Mouse (Mus musculus) brain, embryonic 14.5 days (tissue): Measurements from ENCODE around the gene March9. TPM values are rescaled to one million over a fixed set of nuclear protein-coding genes. Genes with fewer than 3 reads are reported as not detected.
A peak's percentile ranks its signal among the peaks of the same experiment; 100 is the strongest.

Experiments used
- DNase-seq: peaks from one replicate; pipeline ENCODE4 v3.0.0-alpha.2; 2011; ENCODE audit warnings: low read depth
- CTCF ChIP-seq: fragments of 200-500 bp; IDR thresholded peaks from 2 replicates; pipeline ENCODE4 v1.5.1; 2012; ENCODE audit warnings: inconsistent platforms, mild to moderate bottlenecking, moderate library complexity, borderline replicate concordance; ENCODE audit not compliant: insufficient read depth, insufficient read length; ENCODE audit errors: extremely low read depth
- POLR2A ChIP-seq: fragments of 200-500 bp; IDR thresholded peaks from 2 replicates; pipeline ENCODE4 v1.6.1; 2012; ENCODE audit warnings: mild to moderate bottlenecking, inconsistent platforms, borderline replicate concordance; ENCODE audit not compliant: poor library complexity, insufficient read depth, insufficient read length, severe bottlenecking; ENCODE audit errors: extremely low read depth
- polyA plus RNA-seq: library from polyadenylated mRNA; depleted of rRNA; stranded (reverse); fragments of >200 nt; gene quantifications from 2 replicates; pipeline ENCODE4 v1.2.3, GENCODE M21; 2012; rRNA removed

March9 gene
- polyA plus RNA-seq, 1 experiment: 51.7 TPM

DNA sequence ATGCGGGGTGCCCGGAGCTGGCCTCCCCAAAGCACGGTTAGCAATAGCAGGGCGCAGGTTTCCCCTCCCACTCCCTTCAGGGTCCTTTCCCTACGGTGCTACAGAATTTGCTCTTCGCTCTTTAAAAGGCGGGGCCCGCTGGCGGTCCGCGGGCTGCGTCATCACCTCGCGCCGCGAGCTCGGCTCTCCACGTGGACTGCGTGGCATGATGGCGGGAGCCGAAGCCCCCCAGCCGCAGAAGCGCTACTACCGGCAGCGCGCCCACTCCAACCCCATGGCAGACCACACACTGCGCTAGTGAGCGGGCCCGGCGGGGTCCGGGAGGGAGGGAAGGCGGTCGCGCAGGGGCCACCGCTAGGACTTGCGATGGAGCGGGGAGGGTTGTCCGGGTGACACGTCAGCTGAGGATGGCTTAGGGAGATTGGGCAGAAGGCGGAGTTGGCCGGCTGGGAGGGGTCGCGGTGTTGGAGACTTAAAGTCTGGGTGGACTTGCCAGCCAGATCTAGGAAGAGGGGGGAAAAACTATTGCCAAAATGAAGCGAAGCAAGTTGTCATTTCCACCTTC, 18.1 kb downstream of the March9 start:
- DNase-seq: peak; percentile 96
- TF ChIP-seq CTCF: no peak
- no peak for TF ChIP-seq POLR2A

DNA sequence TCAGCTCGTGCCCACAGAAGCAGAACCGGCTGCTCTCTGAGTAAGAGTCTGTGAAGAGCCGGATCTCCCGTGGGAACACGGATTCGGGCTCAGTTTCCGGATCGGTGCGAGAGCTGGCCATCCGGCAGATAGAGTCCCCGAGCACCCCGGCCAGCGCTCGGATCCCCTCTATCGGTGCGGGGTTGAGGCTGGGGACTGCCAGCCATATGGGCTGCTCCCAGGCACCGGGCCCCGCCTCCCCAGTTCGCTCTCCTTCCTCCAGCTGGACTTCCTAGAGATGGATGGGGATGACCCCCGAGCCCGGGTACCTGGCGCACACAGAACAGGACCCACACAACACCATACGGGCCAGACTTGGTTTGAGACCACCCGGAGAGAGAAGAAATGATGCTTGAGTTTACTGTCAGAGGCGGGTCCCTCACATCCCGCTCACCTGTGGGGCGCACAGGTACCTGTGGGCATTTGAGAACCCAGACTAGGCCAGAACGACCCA, 18.7 kb downstream of the March9 start, which contains the start of the genes Mettl1 and Eef1akmt3:
TSS of gene Mettl1 (plus strand) at position 141 of the 493 bp plus-strand sequence.
TSS of gene Eef1akmt3 (minus strand) at position 240 of the 493 bp plus-strand sequence.
- DNase-seq: no peak
- TF ChIP-seq POLR2A: no peak
- no peak for TF ChIP-seq CTCF

DNA sequence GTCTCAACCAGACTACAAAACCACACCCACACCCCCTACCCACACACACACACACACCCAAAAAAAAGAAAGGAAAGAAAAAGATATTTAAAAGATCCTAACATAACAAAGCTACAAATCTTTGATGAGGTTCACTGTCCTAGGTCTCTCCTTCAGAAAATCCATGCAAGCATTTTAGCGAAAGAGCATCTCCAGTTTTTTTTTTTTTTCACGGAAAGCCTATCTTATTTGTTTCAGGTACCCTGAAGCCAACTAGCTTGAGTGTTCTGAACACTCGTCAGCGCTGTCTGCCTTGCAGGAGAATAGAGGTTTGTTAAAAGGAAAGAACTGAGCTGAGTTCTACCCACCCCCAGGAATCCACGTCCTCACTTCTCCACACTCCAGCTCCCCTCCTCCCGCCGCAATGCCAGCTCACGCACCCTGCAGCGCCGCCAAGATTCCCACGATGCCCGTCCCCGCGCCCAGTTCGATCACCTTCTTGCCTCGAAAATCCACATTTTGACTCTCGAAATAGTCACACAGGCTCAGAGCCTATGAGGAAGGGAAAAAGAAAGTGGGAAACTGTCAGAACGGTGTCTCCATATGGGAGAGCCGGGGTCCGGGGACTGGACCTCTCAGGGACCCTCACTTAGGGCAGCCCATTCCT, 19.3 kb downstream of the March9 start:
- no peak for DNase-seq
- TF ChIP-seq CTCF (no peak), POLR2A (no peak)

DNA sequence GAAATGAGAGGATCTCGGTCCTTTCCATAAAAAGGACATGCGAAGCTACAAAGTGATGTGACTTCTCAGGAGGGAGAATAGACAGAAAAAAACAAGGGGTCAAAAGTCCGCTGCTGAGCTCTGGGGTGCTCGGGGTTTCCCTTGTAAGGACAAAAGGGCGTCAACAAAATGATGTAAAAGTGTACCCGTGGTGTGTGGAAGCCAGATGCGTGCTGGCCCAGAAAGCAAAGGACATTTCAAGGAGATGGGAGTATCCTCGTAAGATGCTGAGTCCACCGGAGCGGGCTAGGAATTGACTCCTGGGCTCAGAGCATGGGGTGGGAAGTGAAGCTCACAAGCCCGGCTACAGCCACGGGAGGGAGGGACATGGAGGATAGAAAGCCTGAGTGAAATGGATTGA, 22.3 kb downstream of the March9 start:
- TF ChIP-seq POLR2A (no peak), CTCF (no peak)
- DNase-seq: no peak

DNA sequence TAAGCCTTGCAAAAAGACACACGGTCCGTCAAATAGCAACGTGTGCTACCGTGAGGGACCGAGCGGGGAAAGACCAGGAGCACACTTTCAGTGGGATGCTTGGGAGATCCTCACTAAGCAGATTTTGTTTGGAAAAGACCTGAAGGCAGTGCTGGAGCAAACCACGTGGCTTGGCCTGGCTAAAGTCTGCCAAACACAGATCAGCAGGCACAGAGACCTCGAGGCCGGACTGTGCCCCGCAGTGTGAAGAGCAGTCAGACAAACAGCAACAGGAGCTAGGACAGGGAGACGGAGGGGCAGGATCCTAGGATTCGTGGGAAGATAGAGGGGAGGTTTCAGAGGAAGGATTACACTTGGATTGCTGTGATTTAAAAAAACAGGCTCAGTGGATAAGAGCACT, 23.7 kb downstream of the March9 start:
- TF ChIP-seq POLR2A (no peak), CTCF (no peak)
- DNase-seq: no peak

DNA sequence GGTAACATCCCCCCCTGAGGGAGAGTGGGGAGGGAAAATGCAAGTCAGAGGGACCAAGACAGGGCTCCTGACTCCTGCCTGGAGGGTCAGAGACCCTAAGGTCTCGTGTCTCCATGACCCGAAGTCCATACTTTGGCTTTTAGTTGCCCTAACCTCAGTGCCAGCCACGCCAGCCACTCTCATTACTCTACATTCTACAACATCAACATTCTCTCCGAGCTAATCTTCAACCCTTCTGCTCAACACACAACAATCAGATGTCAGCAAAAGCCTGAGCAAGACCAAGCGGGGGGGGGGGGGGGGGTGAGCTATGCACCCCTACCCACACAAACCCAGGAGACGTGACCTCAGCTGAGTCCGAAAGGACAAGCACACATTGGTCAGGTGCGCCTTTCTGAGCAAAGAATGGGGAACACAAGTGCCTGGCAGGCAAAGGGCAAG, 26.7 kb downstream of the March9 start:
- no peak for DNase-seq
- no peak for TF ChIP-seq CTCF
- no peak for TF ChIP-seq POLR2A

DNA sequence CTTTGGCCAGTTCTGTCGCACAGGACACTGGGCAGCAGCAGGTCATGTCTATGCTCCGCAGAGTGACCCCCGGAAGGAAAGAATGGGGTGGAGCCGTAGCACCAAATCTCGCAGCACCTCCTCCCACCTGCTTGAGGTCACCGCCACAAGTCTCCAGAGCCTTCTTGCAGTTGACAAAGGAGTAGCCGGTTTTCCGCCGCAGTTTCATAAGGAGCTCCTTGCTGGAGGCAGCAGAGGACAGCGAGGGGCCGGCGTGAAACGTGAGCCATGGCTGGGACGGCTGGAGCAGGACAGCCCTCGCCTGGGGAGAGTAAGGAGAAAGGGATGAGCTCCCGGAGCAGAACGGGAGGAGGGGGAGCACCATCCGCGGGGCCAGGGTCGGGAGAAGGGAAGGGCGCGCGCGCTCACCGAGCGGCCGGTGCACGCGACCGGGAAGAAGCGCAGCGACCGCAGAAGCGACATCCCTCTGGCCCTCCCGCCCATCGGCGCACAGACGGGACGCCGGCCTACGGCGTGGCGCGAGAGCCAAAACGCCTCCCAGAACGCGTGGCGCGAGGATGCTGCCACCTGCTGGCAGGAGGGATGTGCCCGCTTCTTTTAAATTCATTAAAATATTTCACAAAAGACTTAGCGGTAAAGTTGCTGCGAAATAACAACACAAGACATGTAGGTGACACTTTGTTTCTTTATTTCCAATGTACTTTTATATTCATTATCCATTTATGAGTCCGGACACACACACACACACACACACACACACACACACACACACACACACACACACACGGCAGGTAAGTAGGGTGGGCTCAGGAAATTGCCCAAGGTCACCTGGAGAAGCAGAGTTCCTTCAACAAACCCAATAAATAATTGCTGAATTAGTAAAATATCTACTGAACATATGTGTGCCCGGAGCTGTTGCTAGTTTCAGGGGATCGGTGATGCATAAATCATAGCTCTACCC, 29.4 kb downstream of the March9 start, which contains the start of gene Tsfm:
TSS of gene Tsfm (minus strand) at position 505 of the 961 bp plus-strand sequence.
- DNase-seq: peak; percentile 97
- TF ChIP-seq POLR2A: peak; percentile 85
- TF ChIP-seq CTCF: peak; percentile 97

DNA sequence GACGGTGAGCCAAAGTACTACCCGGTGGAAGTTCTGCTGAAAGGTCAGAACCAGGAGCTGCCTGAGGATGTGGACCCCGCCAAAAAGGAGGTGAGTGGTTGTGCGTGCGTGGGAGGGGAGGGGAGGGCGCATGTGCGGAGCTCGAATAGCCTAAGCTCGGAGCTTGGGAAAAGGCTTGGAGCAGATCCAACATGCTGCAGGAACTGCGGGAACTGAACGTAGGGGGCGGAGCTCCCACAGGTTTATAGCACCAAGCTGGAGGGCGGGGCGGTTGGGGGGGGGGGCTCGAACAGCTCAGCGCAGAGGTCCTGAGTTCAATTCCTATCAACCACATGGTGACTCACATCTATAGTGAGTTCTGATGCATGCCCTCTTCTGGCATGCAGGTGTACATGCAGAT, 41.6 kb downstream of the March9 start:
- DNase-seq: no peak
- TF ChIP-seq CTCF: no peak
- no peak for TF ChIP-seq POLR2A

DNA sequence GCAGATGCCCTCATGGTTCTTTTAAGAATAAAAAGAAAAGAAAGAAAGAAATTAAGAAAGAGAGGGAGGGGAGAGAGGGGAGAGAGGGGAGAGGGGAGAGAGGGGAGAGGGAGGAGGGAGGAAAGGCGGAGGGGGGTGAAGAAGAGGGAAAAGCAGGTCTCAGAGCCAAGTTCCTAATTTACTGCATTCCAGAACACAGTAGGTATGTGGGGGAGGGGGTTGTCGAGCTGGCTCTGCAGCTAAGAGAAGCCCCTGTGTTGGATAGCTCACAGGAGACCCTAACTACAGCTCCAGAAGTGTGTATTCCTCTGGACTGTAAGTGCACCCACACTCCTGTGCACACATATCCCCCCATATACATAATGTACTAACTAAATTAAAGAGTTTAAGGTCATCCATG, 42.9 kb downstream of the March9 start:
- no peak for DNase-seq
- TF ChIP-seq POLR2A: no peak
- TF ChIP-seq CTCF: no peak

DNA sequence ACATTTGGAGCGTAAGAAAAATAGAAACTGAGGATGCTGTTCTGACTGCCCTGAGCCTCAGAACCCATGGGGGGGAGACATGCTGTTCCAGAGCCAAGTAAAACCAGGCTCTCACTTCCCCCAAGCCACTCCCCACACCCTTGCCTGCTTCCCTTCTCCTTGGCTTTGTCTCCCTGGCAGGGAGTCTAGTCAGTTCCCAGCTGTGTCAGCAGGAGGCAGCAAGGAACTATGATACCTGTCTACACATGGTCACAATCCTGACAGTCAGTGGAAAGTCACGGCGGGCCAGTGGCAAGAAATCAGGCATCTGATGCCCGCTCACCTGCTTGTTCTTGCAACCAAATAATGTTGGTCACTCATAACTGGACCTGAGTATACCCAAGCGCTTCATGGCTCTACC, 43.5 kb downstream of the March9 start:
- no peak for TF ChIP-seq POLR2A
- TF ChIP-seq CTCF: peak; percentile 29; the same call in 1 of the 2 replicates
- DNase-seq: no peak

Other genes starting within 250 kb of the March9 start
- 8.6 and 9.6 TPM in 2 replicates for gene Atp23, start 158.8 kb downstream of the March9 start, polyA plus RNA-seq
- 73.2 and 79.8 TPM in 2 replicates for gene Ctdsp2, start 81.5 kb downstream of the March9 start, polyA plus RNA-seq
- 0.28 and 1.7 TPM in 2 replicates for gene Avil, start 59.5 kb downstream of the March9 start, polyA plus RNA-seq
- gene Tsfm, start 29.3 kb downstream of the March9 start, polyA plus RNA-seq: 41.2 and 52.3 TPM in 2 replicates
- gene Mettl1, start 18.8 kb downstream of the March9 start, polyA plus RNA-seq: 15.8 and 19.4 TPM in 2 replicates
- gene Eef1akmt3, start 18.7 kb downstream of the March9 start, polyA plus RNA-seq: 0.19 and 0.40 TPM in 2 replicates
- gene Cyp27b1, start 11.9 kb downstream of the March9 start, polyA plus RNA-seq: 0.63 and 0.97 TPM in 2 replicates
- gene Cdk4, start 3.4 kb upstream of the March9 start, polyA plus RNA-seq: 871 and 1,231 TPM in 2 replicates
- gene Tspan31, start 10.1 kb upstream of the March9 start, polyA plus RNA-seq: 96.5 and 115 TPM in 2 replicates
- 113 and 151 TPM in 2 replicates for gene Agap2, start 15.1 kb upstream of the March9 start, polyA plus RNA-seq
- 71.3 and 93.8 TPM in 2 replicates for gene Os9, start 60.9 kb upstream of the March9 start, polyA plus RNA-seq
- 48.7 and 72.4 TPM in 2 replicates for gene B4galnt1, start 105.0 kb upstream of the March9 start, polyA plus RNA-seq
- 1.1 and 2.6 TPM in 2 replicates for gene Slc26a10, start 120.5 kb upstream of the March9 start, polyA plus RNA-seq
- 66.7 and 98.2 TPM in 2 replicates for gene Arhgef25, start 129.9 kb upstream of the March9 start, polyA plus RNA-seq
- gene Dtx3, start 135.5 kb upstream of the March9 start, polyA plus RNA-seq: 405 and 652 TPM in 2 replicates
- gene Pip4k2c, start 151.4 kb upstream of the March9 start, polyA plus RNA-seq: 20.2 and 24.7 TPM in 2 replicates
- 97.5 and 134 TPM in 2 replicates for gene Kif5a, start 203.2 kb upstream of the March9 start, polyA plus RNA-seq
- gene Dctn2, start 206.2 kb upstream of the March9 start, polyA plus RNA-seq: 326 and 373 TPM in 2 replicates
- 39.2 and 67.3 TPM in 2 replicates for gene Mbd6, start 228.8 kb upstream of the March9 start, polyA plus RNA-seq